Mouse (Mus musculus) MEL (cell line): ENCODE measurements around the gene Muc2.

Experiments
- BHLHE40 ChIP-seq: IDR thresholded peaks from 2 replicates; pipeline ENCODE4 v1.6.1; 2012; ENCODE audit warnings: low read depth, mild to moderate bottlenecking, inconsistent platforms, low read length, improper control_type of control experiment, borderline replicate concordance
- CTCF ChIP-seq, 3 experiments: IDR thresholded peaks in 2 of 3; conservative IDR thresholded peaks in 1 of 3; 2 replicates each; pipeline ENCODE4 v1.5.1; 2011 to 2012; ENCODE audit warnings: low read length in 3 of 3, low read depth in 2 of 3, mild to moderate bottlenecking in 2 of 3, improper control_type of control experiment in 1 of 3, inconsistent platforms in 1 of 3, mixed read lengths in 1 of 3, moderate library complexity in 1 of 3; ENCODE audit not compliant: control insufficient read depth in 1 of 3, insufficient read depth in 1 of 3, poor library complexity in 1 of 3, severe bottlenecking in 1 of 3
- E2F4 ChIP-seq: IDR thresholded peaks from 2 replicates; pipeline ENCODE4 v1.6.1; 2011; ENCODE audit warnings: low read depth, low read length, improper control_type of control experiment, borderline replicate concordance
- EP300 ChIP-seq, 2 experiments: IDR thresholded peaks; 2 replicates each; pipeline ENCODE4 v1.6.1; 2011; ENCODE audit warnings: improper control_type of control experiment in 2 of 2, low read length in 2 of 2, low read depth in 1 of 2, mild to moderate bottlenecking in 1 of 2
- MYB ChIP-seq: IDR thresholded peaks from 2 replicates; pipeline ENCODE4 v1.6.1; 2011; ENCODE audit warnings: mild to moderate bottlenecking, low read depth, low read length, improper control_type of control experiment
- POLR2A ChIP-seq, 2 experiments: IDR thresholded peaks; 2 replicates each; pipeline ENCODE4 v1.6.1; 2011 to 2012; ENCODE audit warnings: low read length in 2 of 2, mild to moderate bottlenecking in 2 of 2, control low read depth in 1 of 2, improper control_type of control experiment in 1 of 2, low read depth in 1 of 2, moderate library complexity in 1 of 2; ENCODE audit not compliant: control insufficient read depth in 1 of 2, insufficient read depth in 1 of 2, poor library complexity in 1 of 2
- RAD21 ChIP-seq: IDR thresholded peaks from 2 replicates; pipeline ENCODE4 v1.6.1; 2011; ENCODE audit warnings: mild to moderate bottlenecking, low read depth, low read length, improper control_type of control experiment
- SIN3A ChIP-seq: IDR thresholded peaks from 2 replicates; pipeline ENCODE4 v1.6.1; 2012; ENCODE audit warnings: low read length, improper control_type of control experiment, inconsistent platforms
- SMC3 ChIP-seq: IDR thresholded peaks from 2 replicates; pipeline ENCODE4 v1.6.1; 2011; ENCODE audit warnings: low read depth, low read length, improper control_type of control experiment
- TCF12 ChIP-seq: IDR thresholded peaks from 2 replicates; pipeline ENCODE4 v1.6.1; 2014; ENCODE audit warnings: low read depth, mild to moderate bottlenecking, inconsistent platforms, low read length, improper control_type of control experiment, moderate library complexity

GRCm38 (mm10) chr7:141693591-141694273 lies 3.6 kb downstream of the Muc2 start:
- TF ChIP-seq BHLHE40, result no peak
- no peak for TF ChIP-seq E2F4
- no peak for TF ChIP-seq CTCF (IDR thresholded peaks at IDR 0.05 in 2 of 3, conservative IDR thresholded peaks at IDR 0.05 in 1 of 3; ENCODE audit: control insufficient read depth in 1 of 3, insufficient read depth in 1 of 3, low read depth in 2 of 3, low read length in 3 of 3, poor library complexity in 1 of 3, severe bottlenecking in 1 of 3)
- TF ChIP-seq SMC3, result no peak
- no peak for TF ChIP-seq POLR2A (IDR thresholded peaks at IDR 0.05; ENCODE audit: control insufficient read depth in 1 of 2, insufficient read depth in 1 of 2, low read depth in 1 of 2, low read length in 2 of 2, poor library complexity in 1 of 2)
- TF ChIP-seq EP300 (IDR thresholded peaks at IDR 0.05; ENCODE audit: low read depth in 1 of 2, low read length in 2 of 2), result no peak
- no peak for TF ChIP-seq TCF12
- TF ChIP-seq RAD21, result no peak
- no peak for TF ChIP-seq MYB
- no peak for TF ChIP-seq SIN3A
